Mouse (Mus musculus): ENCODE results near the gene Tm2d1. TPM values are rescaled to one million over a fixed set of nuclear protein-coding genes. Genes with fewer than 3 reads are reported as not detected.

Tm2d1 gene
- polyA plus RNA-seq, 1 experiment from 2014 or later, result 94.6 TPM

DNA sequence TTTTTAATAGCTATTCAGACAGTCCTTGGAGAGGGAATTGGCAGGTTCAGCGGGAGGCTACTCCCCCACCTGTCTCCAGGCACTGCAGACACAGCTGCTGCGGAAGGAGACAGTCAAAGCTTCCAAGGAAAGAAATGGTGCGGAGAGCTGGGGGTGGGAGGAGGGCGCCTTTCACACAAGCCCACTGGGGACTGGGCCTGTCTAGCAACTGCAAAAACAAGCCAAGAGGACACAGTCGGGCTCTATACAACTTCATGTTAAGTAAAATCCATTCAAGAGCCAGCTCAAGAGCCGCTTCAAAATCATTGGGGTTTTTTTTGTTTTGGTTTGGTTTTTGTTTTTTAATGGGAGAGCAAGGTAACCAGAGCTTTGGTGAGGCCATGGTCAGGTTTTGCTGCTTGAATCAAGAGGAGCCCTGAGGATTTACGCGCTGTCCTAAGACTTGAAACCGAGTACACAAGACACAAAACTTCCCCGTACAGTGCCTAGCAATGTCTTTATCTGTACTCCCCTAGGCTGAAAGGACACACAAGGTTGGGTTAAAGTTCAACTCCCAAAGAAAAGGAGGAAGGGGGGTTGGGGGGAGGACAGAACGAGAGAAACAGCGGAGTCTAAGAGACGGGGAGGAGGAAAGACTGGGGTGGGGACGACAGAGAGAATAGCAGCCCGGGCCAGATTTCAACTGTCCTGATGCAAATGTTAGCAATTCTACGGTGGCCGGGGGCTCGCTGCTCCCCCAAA lies 61.6 kb downstream of the Tm2d1 start:
- Histone ChIP-seq H3K9ac (replicated peaks) (peak overlapping the region; percentile 55), H3K36me3 (no peaks in the 10 kb centered on the region), H3K4me2 (peak overlapping the region; percentile 71), H3K4me1 (replicated peaks) (peaks cover 41% of the 10 kb centered on the region), H3K4me3 (replicated peaks) (peak overlapping the region; percentile 36), H3K27me3 (0 out of 2 replicates have a peak, but pooled peaks cover 4% of the 10 kb centered on the region), H3K9me3 (0 out of 2 replicates have a peak, but pooled peaks cover 8% of the 10 kb centered on the region), H3K27ac (peak overlapping the region; percentile 82)
- peak; percentile 26; the same call in 1 of the 2 replicates for ATAC-seq (ENCODE audit: insufficient number of reproducible peaks, insufficient read depth, low FRiP score, low TSS enrichment, low read depth)
- WGBS, result 4% methylated on average over 18 of the region's 18 CpGs

- 34% methylated on average over 3 of the region's 3 CpGs for WGBS
- Histone ChIP-seq H3K9ac (replicated peaks) (no peak overlapping the region), H3K4me1 (replicated peaks) (peaks cover 41% of the 10 kb centered on the region), H3K4me2 (no peak overlapping the region), H3K27me3 (0 out of 2 replicates have a peak, but pooled peaks cover 4% of the 10 kb centered on the region), H3K36me3 (no peaks in the 10 kb centered on the region), H3K9me3 (no peaks in the 10 kb centered on the region), H3K27ac (peak overlapping the region; percentile 36; the same call in 1 of the 2 replicates), H3K4me3 (replicated peaks) (no peak overlapping the region)
- 0 out of 2 replicates have a peak, but pooled peaks have one; percentile 48 for ATAC-seq (ENCODE audit: insufficient number of reproducible peaks, insufficient read depth, low FRiP score, low TSS enrichment, low read depth)
Measured at GRCm38 (mm10) chr4:98318769-98319168, 64.3 kb downstream of the Tm2d1 start.

DNA sequence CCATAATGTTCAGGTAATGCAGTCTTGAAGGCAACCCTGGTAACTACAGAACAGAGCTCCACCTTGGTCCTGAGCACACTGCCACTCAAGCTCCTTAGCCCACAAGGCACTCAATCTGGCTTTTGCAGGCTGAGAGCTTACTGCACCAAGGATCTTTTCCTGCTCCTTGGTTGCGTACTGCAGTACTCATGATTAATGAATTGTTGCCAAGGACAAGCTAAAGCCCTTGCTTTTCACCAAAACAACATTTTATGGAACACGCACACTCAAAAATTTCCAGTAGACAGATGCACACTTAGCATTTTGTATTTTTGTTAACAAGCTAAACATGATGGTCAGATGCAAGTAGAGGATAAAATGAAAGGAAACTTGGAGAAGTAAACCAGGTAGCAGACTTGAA lies 66.0 kb downstream of the Tm2d1 start:
- 94% methylated on average over 2 of the region's 2 CpGs for WGBS
- Histone ChIP-seq H3K36me3 (no peaks in the 10 kb centered on the region), H3K27me3 (no peaks in the 10 kb centered on the region), H3K4me1 (replicated peaks) (peaks cover 38% of the 10 kb centered on the region), H3K9me3 (no peaks in the 10 kb centered on the region), H3K27ac (no peak overlapping the region), H3K4me2 (no peak overlapping the region), H3K9ac (replicated peaks) (no peak overlapping the region), H3K4me3 (replicated peaks) (no peak overlapping the region)
- no peak for ATAC-seq (ENCODE audit: insufficient number of reproducible peaks, insufficient read depth, low FRiP score, low TSS enrichment, low read depth)

Other genes with a start within 250 kb of the Tm2d1 start
- 24.9 and 26.3 TPM in 2 replicates for gene Patj, start 12.5 kb upstream of the Tm2d1 start, polyA plus RNA-seq (2016; fragmentation: Nextera tagmentation; extraction: Ambion mirVana)

Data from limb, embryonic 12.5 days (tissue).